In the genomic region with DNA sequence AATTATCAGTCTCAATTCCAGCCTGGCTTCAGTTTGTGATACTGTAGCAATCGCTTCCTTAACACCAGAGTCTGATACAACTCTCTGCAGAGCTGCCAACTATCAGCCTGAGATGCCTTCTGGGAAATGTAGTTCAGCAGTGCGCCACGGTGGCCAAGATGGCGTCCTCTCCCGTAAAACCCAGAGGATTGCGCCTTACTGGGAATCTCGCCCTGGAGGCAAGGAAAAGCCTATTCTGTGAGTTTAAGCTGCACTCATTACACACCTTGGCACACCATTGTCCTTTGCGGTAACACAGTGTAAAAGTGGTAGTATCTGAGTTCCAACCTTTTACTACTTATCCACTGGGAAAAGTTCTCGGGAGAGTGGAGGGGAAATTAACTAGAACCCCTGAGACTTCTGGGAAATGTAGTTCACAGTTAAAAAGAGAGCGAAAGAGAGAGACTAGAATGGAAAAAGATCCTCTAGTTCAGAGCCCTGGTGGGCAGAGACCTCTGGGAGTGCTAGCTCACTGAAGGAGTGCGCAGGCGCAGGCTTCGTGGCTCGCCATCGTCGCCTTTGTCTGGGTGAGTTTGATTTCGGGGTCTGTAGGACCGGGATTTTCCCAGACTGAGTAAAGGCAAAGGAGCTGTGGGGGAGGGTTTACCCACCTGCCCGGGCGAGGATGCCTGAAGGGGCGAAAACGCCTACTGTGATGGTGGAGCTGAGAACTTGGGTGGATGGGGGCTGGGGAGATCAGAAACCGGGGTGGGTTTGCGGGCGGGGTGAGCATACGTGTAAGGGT, we compare ENCODE assay signal across 8 mouse cellular contexts. TPM values are rescaled to one million over a fixed set of nuclear protein-coding genes. Genes with fewer than 3 reads are reported as not detected.
A peak's percentile ranks its signal among the peaks of the same experiment; 100 is the strongest.
DNase-seq lines count a peak whose midpoint lies in the region; ATAC-seq and TF ChIP-seq lines count a peak whose summit lies in the region.

A gene (plus strand): TSS at position 132 of the 784 bp plus-strand sequence.

- peaks cover 15% of the 10 kb centered on the region for H3K36me3 ChIP-seq in megakaryocyte, embryonic 14.5 days (replicated peaks; ENCODE audit: low read length)

- H3K4me1 ChIP-seq in cortical plate, adult 2 months (ENCODE audit: control insufficient read depth, insufficient read depth, low read length) = peaks cover 11% of the 10 kb centered on the region
- H3K4me1 ChIP-seq in megakaryocyte, embryonic 14.5 days = peaks cover 50% of the 10 kb centered on the region

- peak within 1 kb of the TSS; percentile 48 for H3K27ac ChIP-seq in cortical plate, adult 2 months (ENCODE audit: insufficient read depth, low read length)

- H3K4me3 ChIP-seq in cortical plate, adult 2 months (ENCODE audit: insufficient read depth, low read length) = peak within 1 kb of the TSS; percentile 90
- H3K4me3 ChIP-seq in megakaryocyte, embryonic 14.5 days (replicated peaks) = peak within 1 kb of the TSS; percentile 91

- H3K9me3 ChIP-seq in megakaryocyte, embryonic 14.5 days = no peaks in the 10 kb centered on the region

- peak; percentile 31 for ATAC-seq in activated CD4-positive, CD25-positive, alpha-beta regulatory T cell, adult 4 months

- DNase-seq in gastrocnemius, adult 8-10 months (ENCODE audit: low spot score in 2 of 2) = peak; percentile 79 to 85
- peak; percentile 97 for DNase-seq in hindlimb bud, embryonic 11.5 days (ENCODE audit: extremely low spot score, low read depth, low spot score)
- DNase-seq in left cerebral cortex, adult 8-10 months (ENCODE audit: low spot score in 2 of 2) = peak; percentile 83 to 87
- DNase-seq in right cerebral cortex, postnatal 10 days (ENCODE audit: low spot score in 2 of 2) = peak; percentile 94 to 95
- peak; percentile 85 for DNase-seq in urinary bladder, postnatal 25 days (ENCODE audit: low spot score)

- TF ChIP-seq CTCF in cortical plate, adult 2 months (IDR thresholded peaks at IDR 0.05; ENCODE audit: extremely low read depth, insufficient read depth, low read length) = no peak

- TF ChIP-seq POLR2A in cortical plate, adult 2 months (IDR thresholded peaks at IDR 0.05; ENCODE audit: extremely low read depth, insufficient read depth, low read length) = peak; percentile 89

- H3K27me3 ChIP-seq in megakaryocyte, embryonic 14.5 days (replicated peaks) = no peaks in the 10 kb centered on the region

RNA-seq across cellular contexts. Expression of the gene that starts here (rescaled TPM):
- polyA plus RNA-seq in activated CD4-positive, CD25-positive, alpha-beta regulatory T cell, adult 4 months (2017; shearing (Covaris generic)) = 10 to 100 TPM; 56.6 to 88.9 TPM
- 42.8 and 44.9 TPM in 2 replicates for polyA plus RNA-seq in cortical plate, adult 2 months (2012; rRNA removed)
- total RNA-seq in gastrocnemius, adult 8-10 months (2022) = 10 to 100 TPM; 34.0 to 49.3 (median 42.0) TPM
- total RNA-seq in left cerebral cortex, adult 8-10 months (2022) = 10 to 100 TPM; 65.7 to 79.1 (median 70.9) TPM
- polyA plus RNA-seq in megakaryocyte, embryonic 14.5 days (2012; ENCODE audit: insufficient read depth, low replicate concordance) = 0.26 TPM in 1 of 2 replicates, not detected in the other

Comparison
In these comparisons a context has a peak if more than half of its experiments do, and no peak if none do; other contexts are left out.
1. Peak in every context shown above with its lines: DNase-seq, ATAC-seq, H3K4me3 ChIP-seq and H3K27ac ChIP-seq.
2. RNA of the gene that starts here (polyA plus RNA-seq): 56.6 to 88.9 TPM in activated CD4-positive, CD25-positive, alpha-beta regulatory T cell, adult 4 months and 42.8 to 44.9 TPM in cortical plate, adult 2 months; 0.26 TPM in megakaryocyte, embryonic 14.5 days; every median in the first group is over 10 times any median in the second.